Mouse (Mus musculus) liver, embryonic 12.5 days (tissue): ENCODE measurements around the gene Glipr2. TPM values are rescaled to one million over a fixed set of nuclear protein-coding genes. Genes with fewer than 3 reads are reported as not detected.

Experiments used
- ATAC-seq: fragments of 200-750 bp; cut with Nextera tagmentation; 2 replicates; pipeline ENCODE4 v1.8.0; 2017; ENCODE audit warnings: moderate number of reproducible peaks, mild to moderate bottlenecking, moderate library complexity
- H3K27ac ChIP-seq: fragments of 300-500 bp; sonication (generic); 2 replicates; pipeline ENCODE4 v1.5.1; 2016; ENCODE audit warnings: mild to moderate bottlenecking
- H3K27me3 ChIP-seq: fragments of 300-500 bp; sonication (generic); replicated peaks from 2 replicates; pipeline ENCODE4 v1.6.1; 2016; ENCODE audit warnings: mild to moderate bottlenecking, moderate library complexity
- H3K36me3 ChIP-seq: fragments of 300-500 bp; sonication (generic); 2 replicates; pipeline ENCODE4 v1.6.1; 2016; ENCODE audit warnings: mild to moderate bottlenecking, moderate library complexity
- H3K4me1 ChIP-seq: fragments of 300-500 bp; sonication (generic); 2 replicates; pipeline ENCODE4 v1.6.1; 2016
- H3K4me2 ChIP-seq: fragments of 300-500 bp; sonication (generic); 2 replicates; pipeline ENCODE4 v1.6.1; 2016; ENCODE audit warnings: mild to moderate bottlenecking, moderate library complexity
- H3K4me3 ChIP-seq: fragments of 300-500 bp; sonication (generic); 2 replicates; pipeline ENCODE4 v1.5.1; 2016; ENCODE audit warnings: mild to moderate bottlenecking, moderate library complexity
- H3K9ac ChIP-seq: fragments of 300-500 bp; sonication (generic); 2 replicates; pipeline ENCODE4 v1.6.1; 2016; ENCODE audit warnings: mild to moderate bottlenecking, moderate library complexity
- H3K9me3 ChIP-seq: fragments of 300-500 bp; sonication (generic); replicated peaks from 2 replicates; pipeline ENCODE4 v1.6.1; 2016; ENCODE audit warnings: mild to moderate bottlenecking, moderate library complexity
- WGBS: fragments of 180-500 bp; shearing (Covaris S2); methylation state at CpG from one replicate; pipeline ENCODE4 v1.1.7; 2016; ENCODE audit not compliant: insufficient replicate concordance; 5-methylcytosine and 5-hydroxymethylcytosine counted together
- polyA plus RNA-seq: library from polyadenylated mRNA; unstranded; fragments of >200 nt; fragmentation: Nextera tagmentation; extraction: Ambion mirVana; gene quantifications from 2 replicates; pipeline ENCODE4 v1.2.1, GENCODE M21; 2016

The Glipr2 gene
- polyA plus RNA-seq, 1 experiment from 2014 or later, result 46.6 TPM

DNA sequence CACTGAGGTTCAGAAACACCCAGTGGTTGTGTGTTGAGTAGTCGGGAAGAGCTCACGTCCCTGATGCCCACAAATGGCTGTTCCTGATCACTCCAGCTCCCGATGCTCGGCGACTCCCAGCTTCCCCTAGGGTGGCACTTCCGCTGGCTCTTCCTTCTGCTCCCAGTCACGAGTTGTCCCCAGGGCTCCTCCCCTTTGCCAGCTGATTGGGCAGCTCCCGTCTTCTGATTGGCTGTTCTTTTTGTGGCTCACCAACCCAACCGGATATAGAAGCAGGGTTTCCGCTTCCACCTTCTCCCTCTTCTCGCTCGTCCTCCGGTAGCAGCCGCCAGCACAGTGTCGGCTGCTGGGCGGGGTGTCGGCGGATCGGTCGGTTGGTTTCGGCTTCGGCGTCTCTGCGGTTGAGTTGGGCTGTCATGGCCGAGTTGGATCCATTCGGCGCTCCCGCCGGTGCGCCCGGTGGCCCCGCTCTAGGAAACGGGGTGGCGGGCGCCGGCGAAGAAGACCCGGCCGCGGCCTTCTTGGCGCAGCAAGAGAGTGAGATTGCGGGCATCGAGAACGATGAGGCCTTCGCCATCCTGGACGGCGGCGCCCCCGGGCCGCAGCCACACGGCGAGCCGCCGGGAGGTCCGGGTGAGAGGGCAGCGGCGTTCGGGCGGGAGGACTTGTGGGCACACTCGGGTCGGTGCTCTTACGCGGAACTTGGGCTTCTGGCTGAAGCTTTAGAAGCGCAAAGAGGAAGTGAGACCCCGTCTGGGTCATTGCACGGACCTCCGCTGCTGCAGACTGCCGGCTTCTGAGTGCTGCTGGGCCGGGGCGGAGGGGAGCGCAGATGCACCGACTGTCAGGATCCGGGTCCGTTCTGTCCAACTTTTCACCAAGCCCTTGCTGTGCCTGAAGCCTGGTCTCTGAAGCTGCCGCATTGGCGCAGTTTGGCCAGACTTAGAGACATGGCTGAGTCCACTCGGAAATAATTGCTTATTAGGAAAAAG, 55.5 kb downstream of the Glipr2 start:
- peak; percentile 96 for ATAC-seq
- H3K4me3 ChIP-seq, result peak overlapping the region; percentile 98
- peaks cover 53% of the 10 kb centered on the region for H3K36me3 ChIP-seq
- H3K27me3 ChIP-seq, result no peaks in the 10 kb centered on the region
- peaks cover 48% of the 10 kb centered on the region for H3K4me1 ChIP-seq
- peak overlapping the region; percentile 88 for H3K27ac ChIP-seq
- H3K4me2 ChIP-seq, result peak overlapping the region; percentile 87
- 1% methylated on average over 77 of the region's 77 CpGs for WGBS
- H3K9ac ChIP-seq, result peak overlapping the region; percentile 93
- H3K9me3 ChIP-seq, result no peaks in the 10 kb centered on the region

- WGBS, result 18% methylated on average over 11 of the region's 11 CpGs
- Histone ChIP-seq H3K9ac (peak overlapping the region; percentile 93), H3K27ac (peak overlapping the region; percentile 88), H3K4me1 (peaks cover 48% of the 10 kb centered on the region), H3K27me3 (no peaks in the 10 kb centered on the region), H3K4me3 (peak overlapping the region; percentile 98), H3K4me2 (peak overlapping the region; percentile 87), H3K36me3 (peaks cover 56% of the 10 kb centered on the region), H3K9me3 (no peaks in the 10 kb centered on the region)
- ATAC-seq, result no peak
These were observed 56.3 kb downstream of the Glipr2 start for GRCm38 (mm10) chr4:44013391-44014070.

DNA sequence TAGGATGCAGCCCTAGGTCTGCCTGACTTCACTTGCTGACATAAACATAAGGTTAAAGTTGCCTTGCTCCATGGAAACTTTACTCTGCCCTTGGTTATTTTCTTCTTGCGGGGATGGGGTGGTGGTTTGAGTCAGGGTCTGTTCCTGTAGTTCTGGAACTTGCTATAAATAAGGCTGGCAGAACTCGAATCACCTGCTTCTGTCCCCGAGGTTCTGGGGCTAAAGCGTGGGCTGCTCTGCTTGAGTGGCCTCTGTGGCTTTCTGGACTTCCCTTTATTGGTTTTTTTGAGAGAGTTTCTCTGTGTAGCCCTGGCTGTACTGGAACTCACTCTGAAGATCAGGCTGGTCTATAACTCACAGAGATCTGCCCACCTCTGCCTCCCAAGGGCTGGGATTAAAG, 58.9 kb downstream of the Glipr2 start:
- peak overlapping the region; percentile 33; the same call in 1 of the 2 replicates for H3K9ac ChIP-seq
- peak overlapping the region; percentile 39; the same call in 1 of the 2 replicates for H3K27ac ChIP-seq
- no peaks in the 10 kb centered on the region for H3K27me3 ChIP-seq
- peaks cover 44% of the 10 kb centered on the region for H3K4me1 ChIP-seq
- 51% methylated on average over 4 of the region's 4 CpGs for WGBS
- ATAC-seq, result no peak
- H3K36me3 ChIP-seq, result peaks cover 73% of the 10 kb centered on the region
- H3K9me3 ChIP-seq, result no peaks in the 10 kb centered on the region
- H3K4me2 ChIP-seq, result peak overlapping the region; percentile 9; the same call in 1 of the 2 replicates
- H3K4me3 ChIP-seq, result no peak overlapping the region

GRCm38 (mm10) chr4:44016791-44017190, 59.6 kb downstream of the Glipr2 start:
- H3K4me1 ChIP-seq, result peaks cover 39% of the 10 kb centered on the region
- ATAC-seq, result no peak
- H3K27ac ChIP-seq, result no peak overlapping the region
- no peak overlapping the region for H3K9ac ChIP-seq
- 87% methylated on average over 12 of the region's 12 CpGs for WGBS
- H3K36me3 ChIP-seq, result peaks cover 77% of the 10 kb centered on the region
- no peaks in the 10 kb centered on the region for H3K9me3 ChIP-seq
- no peak overlapping the region for H3K4me2 ChIP-seq
- H3K27me3 ChIP-seq, result no peaks in the 10 kb centered on the region
- H3K4me3 ChIP-seq, result no peak overlapping the region

- Histone ChIP-seq H3K4me3 (no peak overlapping the region), H3K9me3 (no peaks in the 10 kb centered on the region), H3K27ac (no peak overlapping the region), H3K9ac (no peak overlapping the region), H3K36me3 (peaks cover 100% of the 10 kb centered on the region), H3K4me1 (no peaks in the 10 kb centered on the region; the same call in 1 of the 2 replicates), H3K27me3 (no peaks in the 10 kb centered on the region), H3K4me2 (no peak overlapping the region)
- no peak for ATAC-seq
- WGBS, result 71% methylated on average over 4 of the region's 4 CpGs
These were observed 65.1 kb downstream of the Glipr2 start for GRCm38 (mm10) chr4:44022323-44022722.

DNA sequence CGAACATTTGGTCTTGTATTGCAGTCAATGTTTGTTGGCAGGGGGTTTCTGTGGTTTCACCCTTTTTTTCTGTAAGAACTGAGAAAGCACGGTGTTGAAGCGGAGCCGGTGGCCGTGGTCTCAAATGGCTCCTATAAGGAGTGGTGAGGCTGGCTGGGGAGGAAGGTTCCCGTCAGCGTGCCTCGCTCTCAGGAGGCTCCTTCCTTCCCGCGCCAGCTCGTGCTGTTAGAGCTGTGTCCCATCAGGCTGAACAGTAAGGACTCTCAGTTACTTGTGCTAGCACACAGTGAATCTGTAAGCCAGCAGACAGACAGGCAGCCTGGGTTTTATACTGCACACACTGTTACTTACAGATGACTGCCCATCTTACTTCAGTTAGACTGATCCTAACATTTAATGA, 65.6 kb downstream of the Glipr2 start:
- no peak overlapping the region for H3K4me3 ChIP-seq
- ATAC-seq, result no peak
- no peak overlapping the region for H3K9ac ChIP-seq
- H3K27me3 ChIP-seq, result no peaks in the 10 kb centered on the region
- H3K36me3 ChIP-seq, result peaks cover 100% of the 10 kb centered on the region
- H3K27ac ChIP-seq, result no peak overlapping the region
- no peak overlapping the region for H3K4me2 ChIP-seq
- WGBS, result 90% methylated on average over 11 of the region's 11 CpGs
- no peaks in the 10 kb centered on the region for H3K4me1 ChIP-seq
- no peaks in the 10 kb centered on the region for H3K9me3 ChIP-seq

DNA sequence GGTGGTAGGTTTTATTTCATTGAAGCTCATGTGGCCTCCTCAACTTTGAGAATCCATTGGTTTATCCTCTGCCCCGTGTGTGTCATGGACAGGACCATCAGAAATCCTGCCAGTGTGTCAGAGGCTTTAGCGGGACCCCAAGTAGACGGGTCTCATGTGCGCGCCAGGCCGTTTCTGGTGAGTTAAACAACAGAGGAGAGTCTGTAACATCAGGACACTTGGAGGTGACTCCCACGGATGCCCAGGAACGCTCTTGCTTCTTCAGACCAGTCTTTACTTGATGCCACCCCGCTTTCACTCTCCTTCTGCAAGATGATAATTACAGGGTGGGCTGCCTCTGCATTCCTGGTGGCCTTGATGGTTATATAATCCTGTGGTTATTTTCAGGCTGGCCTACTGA, 66.5 kb downstream of the Glipr2 start:
- no peak overlapping the region for H3K27ac ChIP-seq
- no peaks in the 10 kb centered on the region for H3K27me3 ChIP-seq
- no peak for ATAC-seq
- WGBS, result 94% methylated on average over 9 of the region's 9 CpGs
- H3K9ac ChIP-seq, result no peak overlapping the region
- H3K9me3 ChIP-seq, result no peaks in the 10 kb centered on the region
- peaks cover 6% of the 10 kb centered on the region; the same call in 1 of the 2 replicates for H3K4me1 ChIP-seq
- H3K4me3 ChIP-seq, result no peak overlapping the region
- H3K36me3 ChIP-seq, result peaks cover 100% of the 10 kb centered on the region
- H3K4me2 ChIP-seq, result no peak overlapping the region

GRCm38 (mm10) chr4:44024241-44024640, 67.0 kb downstream of the Glipr2 start:
- Histone ChIP-seq H3K27ac (no peak overlapping the region), H3K9me3 (no peaks in the 10 kb centered on the region), H3K9ac (no peak overlapping the region), H3K27me3 (no peaks in the 10 kb centered on the region), H3K4me1 (peaks cover 7% of the 10 kb centered on the region), H3K4me3 (no peak overlapping the region), H3K36me3 (peaks cover 100% of the 10 kb centered on the region), H3K4me2 (no peak overlapping the region)
- WGBS, result 90% methylated on average over 6 of the region's 6 CpGs
- no peak for ATAC-seq

- H3K36me3 ChIP-seq, result peaks cover 100% of the 10 kb centered on the region
- no peak overlapping the region for H3K4me2 ChIP-seq
- no peaks in the 10 kb centered on the region for H3K9me3 ChIP-seq
- H3K27me3 ChIP-seq, result no peaks in the 10 kb centered on the region
- H3K27ac ChIP-seq, result no peak overlapping the region
- 87% methylated on average over 6 of the region's 6 CpGs for WGBS
- peaks cover 19% of the 10 kb centered on the region for H3K4me1 ChIP-seq
- no peak overlapping the region for H3K4me3 ChIP-seq
- ATAC-seq, result no peak
- H3K9ac ChIP-seq, result no peak overlapping the region
These were observed 68.4 kb downstream of the Glipr2 start for GRCm38 (mm10) chr4:44025570-44025969.

Other genes starting within 250 kb of the Glipr2 start
- not detected in 2 replicates for gene Olfr71, start 247.1 kb upstream of the Glipr2 start, polyA plus RNA-seq
- 0.14 and 0.19 TPM in 2 replicates for gene Hrct1, start 230.2 kb upstream of the Glipr2 start, polyA plus RNA-seq
- gene Spaar, start 227.4 kb upstream of the Glipr2 start, polyA plus RNA-seq, result 0.02 TPM in 2 replicates
- gene Olfr159, start 186.4 kb upstream of the Glipr2 start, polyA plus RNA-seq, result not detected in 2 replicates
- gene Olfr156, start 133.5 kb upstream of the Glipr2 start, polyA plus RNA-seq, result not detected in 2 replicates
- gene Olfr157, start 117.2 kb upstream of the Glipr2 start, polyA plus RNA-seq, result not detected in 2 replicates
- gene Olfr155, start 105.8 kb upstream of the Glipr2 start, polyA plus RNA-seq, result not detected in 2 replicates
- 5.3 and 5.8 TPM in 2 replicates for gene Reck, start 81.9 kb upstream of the Glipr2 start, polyA plus RNA-seq
- gene Ccin, start 26.1 kb downstream of the Glipr2 start, polyA plus RNA-seq, result not detected in 2 replicates
- gene Clta, start 47.1 kb downstream of the Glipr2 start, polyA plus RNA-seq, result 169 and 172 TPM in 2 replicates
- 31.6 and 34.6 TPM in 2 replicates for gene Gne, start 126.8 kb downstream of the Glipr2 start, polyA plus RNA-seq